Mouse (Mus musculus) lung, postnatal 36 days (tissue): ENCODE measurements around the gene Rem1.

Experiments used
- DNase-seq: peaks from one replicate; pipeline ENCODE4 v3.0.0; 2022; ENCODE audit warnings: mixed read lengths

Gene Rem1

DNA sequence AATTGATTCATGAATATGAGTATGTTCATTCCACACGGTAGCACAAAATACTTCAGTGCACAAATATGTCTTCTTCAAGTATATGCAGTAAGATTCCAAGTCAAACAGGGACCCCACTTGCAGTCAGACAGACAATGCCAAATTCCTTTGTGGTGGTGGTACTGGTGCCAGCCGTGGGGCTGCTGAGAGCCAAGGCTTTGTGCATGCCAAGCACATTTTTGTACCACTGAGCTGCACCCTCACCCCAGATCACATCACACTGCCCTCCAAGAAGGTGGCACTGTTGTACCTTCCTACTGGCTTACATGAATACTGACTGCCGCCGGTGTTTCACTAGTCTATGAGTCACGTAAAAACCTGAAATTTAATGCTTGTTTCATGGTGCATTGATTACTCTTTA, 52.2 kb downstream of the Rem1 start:
- DNase-seq = no peak

DNA sequence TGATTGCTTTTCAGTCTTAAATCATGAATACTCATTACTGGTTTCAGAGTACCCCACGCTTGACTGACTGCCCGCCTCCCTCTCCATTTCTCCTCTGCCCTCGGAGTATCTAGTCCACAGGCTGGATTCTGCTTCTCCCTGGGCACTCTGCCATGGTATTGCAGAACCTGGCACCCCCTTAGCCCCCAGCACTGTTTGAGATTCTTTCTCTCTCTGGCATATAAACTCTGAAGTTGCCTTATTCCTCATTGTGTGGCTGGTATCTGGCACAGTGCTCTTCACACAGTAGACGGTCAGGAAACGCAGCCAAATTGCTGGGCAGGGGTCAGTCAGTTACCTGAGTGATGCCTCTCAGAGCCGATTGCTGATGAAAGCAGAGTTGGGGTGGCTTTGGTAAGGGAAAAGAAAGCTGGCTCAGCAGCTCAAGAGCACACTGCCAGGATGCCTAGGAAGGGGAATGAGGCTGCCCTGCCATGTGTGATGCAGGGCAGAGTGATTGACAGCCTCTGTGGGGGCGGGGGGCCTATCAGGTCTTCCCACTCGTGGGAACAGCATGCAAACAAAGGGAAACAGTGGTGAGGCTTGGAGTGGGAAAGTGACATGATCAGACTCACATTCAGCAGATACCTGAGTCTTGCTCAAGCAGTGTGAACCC, 53.1 kb downstream of the Rem1 start:
- no peak for DNase-seq

DNA sequence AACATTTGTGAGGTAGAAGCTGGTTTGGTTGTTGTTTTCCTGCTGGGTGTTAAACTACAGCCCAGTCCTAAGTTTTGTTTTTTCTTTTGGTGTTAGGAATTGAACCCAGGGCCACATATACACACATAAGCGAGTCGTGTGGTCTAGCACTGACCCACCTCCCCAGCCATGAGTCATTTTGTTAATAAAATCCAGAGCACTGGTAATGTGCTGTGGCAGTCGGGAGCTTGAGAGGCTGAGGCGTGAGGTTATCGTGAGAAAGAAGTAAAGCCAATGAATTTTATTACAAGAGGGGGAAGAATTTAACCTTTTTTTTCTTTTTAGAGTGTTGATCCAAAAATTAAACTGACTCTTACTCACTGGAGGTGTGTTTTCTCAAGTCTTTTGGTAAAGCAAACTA, 56.3 kb downstream of the Rem1 start:
- DNase-seq = no peak
